In the genomic region with DNA sequence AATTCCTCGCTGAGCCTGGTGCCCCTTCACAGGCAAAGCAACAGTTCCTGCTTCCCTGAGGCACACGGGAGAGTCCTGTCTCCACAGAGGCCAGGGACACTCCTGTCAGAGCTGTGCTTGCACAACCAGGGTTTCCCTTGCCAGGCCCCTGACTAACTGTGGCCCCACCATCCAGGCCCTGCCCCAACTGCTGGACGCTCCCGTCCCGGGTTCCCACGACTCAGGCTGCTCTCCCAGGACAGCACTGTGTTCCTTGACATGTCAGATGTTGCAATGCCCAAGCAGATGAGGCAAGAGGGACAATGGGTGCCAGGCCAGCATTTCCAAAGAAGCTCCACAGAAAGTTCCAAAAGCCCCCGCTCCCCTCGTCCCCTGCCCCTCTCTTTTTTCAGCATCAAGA, we compare ENCODE assay signal across 10 mouse cellular contexts.
A peak's percentile ranks its signal among the peaks of the same experiment; 100 is the strongest.
DNase-seq lines count a peak whose midpoint lies in the region; ATAC-seq and TF ChIP-seq lines count a peak whose summit lies in the region.
"Had no signal": no experiment of that assay in that cellular context is flagged by ENCODE, and none has a peak within 500 bp of the region (broad histone marks: within the 10 kb centered on the region; RNA-seq: fewer than 3 reads in every experiment).

No protein-coding gene starts in this region.

- intact Hi-C loops in heart, postnatal 10 days (cut with DNase I): no loop called here
- intact Hi-C loops in heart, postnatal 14 days (cut with DNase I): no loop called here

- no peak overlapping the region for H3K4me3 ChIP-seq in olfactory bulb, adult 2 months (ENCODE audit: insufficient read depth, low read depth, low read length)
- H3K4me3 ChIP-seq in kidney, embryonic 15.5 days (replicated peaks): no peak overlapping the region
- H3K4me3 ChIP-seq: erythroblast, embryonic 14.5 days had no signal

- 0 out of 2 replicates have a peak overlapping the region, but pooled peaks have one; percentile 71 for H3K27ac ChIP-seq in olfactory bulb, adult 2 months (ENCODE audit: insufficient read depth, low read depth, low read length)
- no peak overlapping the region for H3K27ac ChIP-seq in kidney, embryonic 15.5 days

- TF ChIP-seq CTCF in olfactory bulb, adult 2 months (IDR thresholded peaks at IDR 0.05; ENCODE audit: insufficient read depth, low read depth, low read length): no peak

- whole genome bisulfite sequencing in olfactory bulb, adult 2 months: 77% methylated on average over 8 of the region's 8 CpGs
- WGBS in kidney, embryonic 15.5 days: 63% methylated on average over 8 of the region's 8 CpGs

- no peak overlapping the region for H3K4me2 ChIP-seq in kidney, embryonic 15.5 days

- no peak for ATAC-seq in kidney, embryonic 15.5 days (replicated peaks; ENCODE audit: low FRiP score)

- H3K4me1 ChIP-seq in olfactory bulb, adult 2 months (ENCODE audit: control insufficient read depth, insufficient read depth, low read length): peaks cover 22% of the 10 kb centered on the region
- H3K4me1 ChIP-seq in kidney, embryonic 15.5 days: peaks cover 45% of the 10 kb centered on the region

- no peaks in the 10 kb centered on the region for H3K9me3 ChIP-seq in kidney, embryonic 15.5 days (replicated peaks)

- DNase-seq in heart, adult 11 months: peak; percentile 99
- DNase-seq in heart, postnatal 10 days: no peak
- DNase-seq in adrenal gland, postnatal 36 days: peak; percentile 87 to 93
- DNase-seq in heart, postnatal 14 days: peak; percentile 16 to 62
- no peak for DNase-seq in frontal cortex, postnatal 25 days (ENCODE audit: low spot score in 2 of 2)
- DNase-seq in kidney, postnatal 14 days: no peak

- no peaks in the 10 kb centered on the region for H3K27me3 ChIP-seq in kidney, embryonic 15.5 days
- H3K27me3 ChIP-seq: CH12.LX had no signal

- TF ChIP-seq POLR2A in olfactory bulb, adult 2 months (IDR thresholded peaks at IDR 0.05; ENCODE audit: insufficient read depth, low read depth, low read length): no peak

- no peak overlapping the region for H3K9ac ChIP-seq in kidney, embryonic 15.5 days

- H3K36me3 ChIP-seq in kidney, embryonic 15.5 days: no peaks in the 10 kb centered on the region

Comparison
In these comparisons a context has a peak if more than half of its experiments do, and no peak if none do; other contexts are left out.
1. DNase-seq: peak in heart, adult 11 months (single experiment), adrenal gland, postnatal 36 days (2 of 2) and heart, postnatal 14 days (2 of 2); none in heart, postnatal 10 days (0 of 2), frontal cortex, postnatal 25 days (0 of 2) and kidney, postnatal 14 days (single experiment).